In genomic region chr15:85307061-85307660, GRCm38 (mm10) we compare ENCODE assay signal across 25 mouse cellular contexts. TPM values are rescaled to one million over a fixed set of nuclear protein-coding genes. Genes with fewer than 3 reads are reported as not detected.
DNase-seq lines count a peak whose midpoint lies in the region; ATAC-seq and TF ChIP-seq lines count a peak whose summit lies in the region.
"Had no signal": no experiment of that assay in that cellular context is flagged by ENCODE, and none has a peak within 500 bp of the region (broad histone marks: within the 10 kb centered on the region; RNA-seq: fewer than 3 reads in every experiment).

No protein-coding gene starts in this region.

- no peak for TF ChIP-seq POLR2A in CH12.LX (IDR thresholded peaks at IDR 0.05; ENCODE audit: low read depth, low read length)

- H3K4me2 ChIP-seq in neural tube, embryonic 11.5 days (ENCODE audit: low read depth) = no peak overlapping the region
- H3K4me2 ChIP-seq in CH12.LX (ENCODE audit: insufficient read depth, low read depth, poor library complexity, severe bottlenecking) = no peak overlapping the region
- no peak overlapping the region for H3K4me2 ChIP-seq in midbrain, embryonic 14.5 days (ENCODE audit: low read length)
- H3K4me2 ChIP-seq: embryonic facial prominence, embryonic 13.5 days; embryonic facial prominence, embryonic 15.5 days; forebrain, embryonic 12.5 days had no signal

- TF ChIP-seq CTCF in CH12.LX (conservative IDR thresholded peaks at IDR 0.05 in 1 of 2, IDR thresholded peaks at IDR 0.05 in 1 of 2; ENCODE audit: low read depth in 2 of 2, low read length in 2 of 2) = no peak

- H3K4me3 ChIP-seq in neural tube, embryonic 11.5 days (ENCODE audit: low read depth, low read length) = no peak overlapping the region
- H3K4me3 ChIP-seq in CH12.LX (replicated peaks in 1 of 3; ENCODE audit: low read depth in 2 of 3, low read length in 2 of 3, poor library complexity in 1 of 3) = no peak overlapping the region
- H3K4me3 ChIP-seq in midbrain, embryonic 14.5 days (replicated peaks; ENCODE audit: low read depth, low read length) = no peak overlapping the region
- H3K4me3 ChIP-seq: embryonic facial prominence, embryonic 13.5 days; embryonic facial prominence, embryonic 15.5 days; erythroblast, embryonic 14.5 days; forebrain, embryonic 10.5 days; forebrain, embryonic 12.5 days had no signal

- H3K27me3 ChIP-seq in neural tube, embryonic 11.5 days (ENCODE audit: control insufficient read depth, insufficient read depth, low read length) = no peaks in the 10 kb centered on the region
- H3K27me3 ChIP-seq in CH12.LX (replicated peaks) = peaks cover 6% of the 10 kb centered on the region
- no peaks in the 10 kb centered on the region for H3K27me3 ChIP-seq in splenic B cell, adult 2 months (ENCODE audit: control insufficient read depth, insufficient read depth, low read length, poor library complexity, severe bottlenecking)
- no peaks in the 10 kb centered on the region for H3K27me3 ChIP-seq in midbrain, embryonic 14.5 days (ENCODE audit: control insufficient read depth, insufficient read depth, low read length)
- H3K27me3 ChIP-seq: embryonic facial prominence, embryonic 13.5 days; embryonic facial prominence, embryonic 15.5 days; forebrain, embryonic 12.5 days had no signal

- no peaks in the 10 kb centered on the region for H3K4me1 ChIP-seq in neural tube, embryonic 11.5 days (ENCODE audit: control insufficient read depth, insufficient read depth, low read length)
- H3K4me1 ChIP-seq in CH12.LX (ENCODE audit: control insufficient read depth in 1 of 2, insufficient read depth in 2 of 2) = peaks cover 4 to 10% of the 10 kb centered on the region in 2 experiments
- no peaks in the 10 kb centered on the region for H3K4me1 ChIP-seq in midbrain, embryonic 14.5 days (ENCODE audit: control insufficient read depth, insufficient read depth, low read length)
- H3K4me1 ChIP-seq: embryonic facial prominence, embryonic 13.5 days; embryonic facial prominence, embryonic 15.5 days had no signal

- no peak overlapping the region for H3K27ac ChIP-seq in neural tube, embryonic 11.5 days (ENCODE audit: low read depth, low read length)
- no peak overlapping the region for H3K27ac ChIP-seq in CH12.LX (ENCODE audit: insufficient read depth, low read depth)
- H3K27ac ChIP-seq in midbrain, embryonic 14.5 days (replicated peaks; ENCODE audit: low read depth, low read length) = no peak overlapping the region
- H3K27ac ChIP-seq: embryonic facial prominence, embryonic 13.5 days; embryonic facial prominence, embryonic 15.5 days; forebrain, embryonic 10.5 days; forebrain, embryonic 12.5 days had no signal

- dilution Hi-C loops in CH12.LX (cut with MboI; ENCODE audit: extremely low pct_ligation_motif_present, extremely low pct_unique_long_range_greater_than_20kb, low sequenced_read_pairs) = no loop called here

- in situ Hi-C loops in CH12.LX (cut with MboI; ENCODE audit: low pct_ligation_motif_present, low pct_unique_long_range_greater_than_20kb, low sequenced_read_pairs) = loop anchor here (5.0 kb wide), 1 partner anchor 35 kb away; no protein-coding TSS in a partner anchor

- no peak for TF ChIP-seq RAD21 in CH12.LX (IDR thresholded peaks at IDR 0.05; ENCODE audit: low read depth, low read length)

- peak; percentile 3 for DNase-seq in neural tube, embryonic 11.5 days (ENCODE audit: low spot score)
- DNase-seq in neural tube, embryonic 10.5 days (ENCODE audit: extremely low spot score, low spot score) = no peak
- DNase-seq in CH12.LX (ENCODE audit: extremely low read depth) = peak; percentile 68
- peak; percentile 4 for DNase-seq in splenic B cell, adult 2 months (ENCODE audit: low read depth, low spot score)
- DNase-seq in cerebellum, postnatal 14 days = no peak
- no peak for DNase-seq in midbrain, embryonic 14.5 days
- DNase-seq: adrenal gland, adult 8-10 months; adrenal gland, postnatal 14 days; adrenal gland, postnatal 36 days; B cell, adult 2 months; cerebellum, adult 11-12 months; cerebellum, adult 2 months; cerebellum, adult 9-10 months; cerebellum, postnatal 10 days; cerebellum, postnatal 36 days; embryo, embryonic 11 days; forebrain, postnatal 0 days had no signal

- H3K79me2 ChIP-seq in CH12.LX (replicated peaks; ENCODE audit: control insufficient read depth, extremely low read depth, insufficient read depth, poor library complexity, severe bottlenecking) = no peaks in the 10 kb centered on the region

- ATAC-seq in neural tube, embryonic 11.5 days (ENCODE audit: insufficient read depth, low FRiP score, low TSS enrichment) = no peak
- ATAC-seq in midbrain, embryonic 14.5 days (ENCODE audit: low FRiP score, low TSS enrichment) = no peak
- ATAC-seq: activated CD4-positive, CD25-positive, alpha-beta regulatory T cell, adult 4 months; CD4-positive, CD25-positive, alpha-beta regulatory T cell, adult 4 months; forebrain, embryonic 14.5 days; forebrain, postnatal 0 days had no signal

- WGBS in neural tube, embryonic 11.5 days = 88% methylated on average over 2 of the region's 2 CpGs
- whole genome bisulfite sequencing in midbrain, embryonic 14.5 days = 91% methylated on average over 2 of the region's 2 CpGs

- no peaks in the 10 kb centered on the region for H3K9me3 ChIP-seq in neural tube, embryonic 11.5 days (ENCODE audit: control insufficient read depth, low read length)
- H3K9me3 ChIP-seq in CH12.LX (replicated peaks; ENCODE audit: low read length) = peaks cover 14% of the 10 kb centered on the region
- no peaks in the 10 kb centered on the region for H3K9me3 ChIP-seq in midbrain, embryonic 14.5 days (ENCODE audit: control insufficient read depth, low read length)
- H3K9me3 ChIP-seq: embryonic facial prominence, embryonic 15.5 days; forebrain, embryonic 10.5 days; forebrain, embryonic 12.5 days had no signal

- no peak for TF ChIP-seq EP300 in CH12.LX (IDR thresholded peaks at IDR 0.05; ENCODE audit: low read length)

- no peak overlapping the region for H3K9ac ChIP-seq in neural tube, embryonic 11.5 days (ENCODE audit: low read length)
- H3K9ac ChIP-seq in CH12.LX (ENCODE audit: insufficient read depth, low read depth) = no peak overlapping the region
- no peak overlapping the region for H3K9ac ChIP-seq in midbrain, embryonic 14.5 days (replicated peaks; ENCODE audit: low read length)
- H3K9ac ChIP-seq: embryonic facial prominence, embryonic 13.5 days; embryonic facial prominence, embryonic 15.5 days; forebrain, embryonic 12.5 days; forebrain, postnatal 0 days had no signal

- no peaks in the 10 kb centered on the region for H3K36me3 ChIP-seq in neural tube, embryonic 11.5 days (ENCODE audit: control insufficient read depth, insufficient read depth, low read length)
- H3K36me3 ChIP-seq in CH12.LX (replicated peaks in 1 of 2; ENCODE audit: control insufficient read depth in 1 of 2, insufficient read depth in 1 of 2, low read length in 1 of 2) = no peaks in the 10 kb centered on the region
- no peaks in the 10 kb centered on the region for H3K36me3 ChIP-seq in splenic B cell, adult 2 months (ENCODE audit: control insufficient read depth, insufficient read depth, low read length, poor library complexity, severe bottlenecking)
- H3K36me3 ChIP-seq in midbrain, embryonic 14.5 days (ENCODE audit: control insufficient read depth, insufficient read depth, low read length) = no peaks in the 10 kb centered on the region
- H3K36me3 ChIP-seq: embryonic facial prominence, embryonic 13.5 days; embryonic facial prominence, embryonic 15.5 days; forebrain, embryonic 10.5 days; forebrain, embryonic 12.5 days had no signal

TF ChIP-seq in CH12.LX, 34 proteins besides CTCF, POLR2A, EP300 and RAD21:
- peak; percentile 51 for TF ChIP-seq ELF1 (IDR thresholded peaks at IDR 0.05; ENCODE audit: low read depth, low read length)
- TF ChIP-seq KAT2A (IDR thresholded peaks at IDR 0.05; ENCODE audit: insufficient replicate concordance, low read length) = no peak
- TF ChIP-seq CHD2 (IDR thresholded peaks at IDR 0.05; ENCODE audit: low read length) = no peak
- no peak for TF ChIP-seq ZKSCAN1 (IDR thresholded peaks at IDR 0.05; ENCODE audit: borderline replicate concordance, low read depth, low read length)
- TF ChIP-seq MAFK (IDR thresholded peaks at IDR 0.05; ENCODE audit: insufficient replicate concordance, low read length) = no peak
- TF ChIP-seq MAZ (IDR thresholded peaks at IDR 0.05; ENCODE audit: low read depth, low read length) = no peak
- TF ChIP-seq GABPA (IDR thresholded peaks at IDR 0.05; ENCODE audit: insufficient replicate concordance, low read depth, low read length) = no peak
- TF ChIP-seq USF1 (IDR thresholded peaks at IDR 0.05; ENCODE audit: low read depth, low read length) = no peak
- no peak for TF ChIP-seq HCFC1 (IDR thresholded peaks at IDR 0.05; ENCODE audit: low read depth, low read length)
- no peak for TF ChIP-seq MYC (IDR thresholded peaks at IDR 0.05; ENCODE audit: low read depth, low read length)
- peak; percentile 81 for TF ChIP-seq BHLHE40 (IDR thresholded peaks at IDR 0.05; ENCODE audit: low read depth, low read length)
- 0 out of 2 replicates have a peak, but pooled peaks have one; percentile 8 for TF ChIP-seq IRF4 (IDR thresholded peaks at IDR 0.05; ENCODE audit: low read depth, low read length)
- no peak for TF ChIP-seq CHD1 (IDR thresholded peaks at IDR 0.05; ENCODE audit: low read depth, low read length)
- 0 out of 2 replicates have a peak, but pooled peaks have one; percentile 13 for TF ChIP-seq MAX (IDR thresholded peaks at IDR 0.05; ENCODE audit: low read length)
TF ChIP-seq in CH12.LX: peak in this region for 4.

RNA-seq across cellular contexts. Expression of gene Atxn10, which starts 28.9 kb away (rescaled TPM):
- polyA plus RNA-seq in neural tube, embryonic 11.5 days (2014; fragmentation: Nextera tagmentation; extraction: Ambion mirVana) = 440 and 449 TPM in 2 replicates
- total RNA-seq in CH12.LX (2012; rRNA removed) (71.4 and 81.7 TPM in 2 replicates), CH12.LX (2014; rRNA removed) (92.3 and 101 TPM in 2 replicates)
- 151 and 170 TPM in 2 replicates for polyA plus RNA-seq in CH12.LX (2012; ENCODE audit: insufficient read length, low read depth)
- polyA plus RNA-seq in midbrain, embryonic 14.5 days (2014; fragmentation: Nextera tagmentation; extraction: Ambion mirVana) = 528 and 574 TPM in 2 replicates

Comparison
In these comparisons a context has a peak if more than half of its experiments do, and no peak if none do; other contexts are left out.
1. DNase-seq: peak in neural tube, embryonic 11.5 days (single experiment), CH12.LX (single experiment) and splenic B cell, adult 2 months (single experiment); none in neural tube, embryonic 10.5 days (single experiment), cerebellum, postnatal 14 days (0 of 2) and midbrain, embryonic 14.5 days (single experiment).